Mouse (Mus musculus) lung, embryonic 15.5 days (tissue): ENCODE measurements around the gene Dmc1. TPM values are rescaled to one million over a fixed set of nuclear protein-coding genes. Genes with fewer than 3 reads are reported as not detected.

ENCODE experiments used
- ATAC-seq: fragments of 200-750 bp; cut with Nextera tagmentation; 2 replicates; pipeline ENCODE4 v1.8.0; 2017; ENCODE audit warnings: moderate number of reproducible peaks, borderline replicate concordance; ENCODE audit not compliant: low FRiP score, low TSS enrichment; ENCODE audit errors: extremely low read depth
- H3K27ac ChIP-seq: fragments of 300-500 bp; sonication (generic); 2 replicates; pipeline ENCODE4 v1.5.1; 2015; ENCODE audit warnings: moderate library complexity, mild to moderate bottlenecking, inconsistent platforms
- H3K27me3 ChIP-seq: fragments of 300-500 bp; sonication (generic); 2 replicates; pipeline ENCODE4 v1.6.1; 2015; ENCODE audit warnings: inconsistent platforms
- H3K36me3 ChIP-seq: fragments of 300-500 bp; sonication (generic); 2 replicates; pipeline ENCODE4 v1.6.1; 2015; ENCODE audit warnings: inconsistent platforms
- H3K4me1 ChIP-seq: fragments of 300-500 bp; sonication (generic); 2 replicates; pipeline ENCODE4 v1.6.1; 2015; ENCODE audit warnings: inconsistent platforms
- H3K4me2 ChIP-seq: fragments of 300-500 bp; sonication (generic); 2 replicates; pipeline ENCODE4 v1.6.1; 2015; ENCODE audit warnings: inconsistent platforms, mild to moderate bottlenecking, moderate library complexity
- H3K4me3 ChIP-seq: fragments of 300-500 bp; sonication (generic); 2 replicates; pipeline ENCODE4 v1.5.1; 2015; ENCODE audit warnings: mild to moderate bottlenecking, inconsistent platforms
- H3K9ac ChIP-seq: fragments of 300-500 bp; sonication (generic); 2 replicates; pipeline ENCODE4 v1.6.1; 2015; ENCODE audit warnings: inconsistent platforms
- H3K9me3 ChIP-seq: fragments of 300-500 bp; sonication (generic); 2 replicates; pipeline ENCODE4 v1.6.1; 2016; ENCODE audit warnings: inconsistent platforms
- WGBS: fragments of 180-500 bp; shearing (Covaris S2); methylation state at CpG from one replicate; pipeline ENCODE4 v1.1.7; 2015; 5-methylcytosine and 5-hydroxymethylcytosine counted together
- polyA plus RNA-seq: library from polyadenylated mRNA; unstranded; fragments of >200 nt; fragmentation: Nextera tagmentation; extraction: Ambion mirVana; gene quantifications from 2 replicates; pipeline ENCODE4 v1.2.1, GENCODE M21; 2015

Dmc1 gene
- polyA plus RNA-seq, 1 experiment from 2014 or later, result 3.3 TPM

DNA sequence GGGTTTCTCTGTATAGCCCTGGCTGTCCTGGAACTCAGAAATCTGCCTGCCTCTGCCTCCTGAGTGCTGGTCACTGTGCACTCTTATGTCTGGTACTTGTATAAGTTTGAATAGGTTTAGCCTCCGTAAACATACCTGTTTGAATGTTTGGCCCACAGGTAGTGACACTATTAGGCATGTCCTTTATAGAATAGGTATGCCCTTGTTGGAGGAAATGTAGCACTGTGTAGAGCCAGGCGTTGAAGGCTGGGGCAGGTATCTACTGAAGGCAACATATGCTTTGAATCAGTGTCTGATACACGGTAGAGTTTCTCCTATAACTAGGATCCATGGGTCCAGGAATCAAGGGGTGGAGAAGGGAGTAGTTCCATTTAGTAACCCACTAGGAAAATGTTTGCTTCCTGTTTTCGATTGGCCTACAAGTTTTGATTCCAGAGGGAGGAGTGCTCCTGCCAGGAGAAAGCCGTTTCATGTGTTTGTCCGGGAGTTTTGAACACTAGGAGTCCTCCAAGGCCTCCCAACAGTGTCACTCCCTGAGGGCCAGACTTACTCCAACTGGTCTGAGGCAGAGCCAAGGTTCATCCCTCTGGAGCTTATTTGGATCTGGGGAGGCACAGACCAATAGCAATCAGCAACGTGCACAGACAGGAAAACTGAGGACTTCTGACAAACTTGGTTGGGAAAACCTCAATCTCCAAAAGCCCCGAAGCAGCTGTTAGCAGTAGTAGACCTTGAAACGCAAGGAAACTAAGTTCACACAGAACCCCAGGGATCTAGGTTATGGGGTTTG is 78.7 kb downstream of the Dmc1 start:
- H3K27ac ChIP-seq, result no peak overlapping the region
- no peak overlapping the region for H3K4me2 ChIP-seq
- no peak for ATAC-seq
- no peaks in the 10 kb centered on the region for H3K27me3 ChIP-seq
- H3K9me3 ChIP-seq, result no peaks in the 10 kb centered on the region
- H3K9ac ChIP-seq, result no peak overlapping the region
- peaks cover 64% of the 10 kb centered on the region for H3K36me3 ChIP-seq
- no peak overlapping the region for H3K4me3 ChIP-seq
- 56% methylated on average over 9 of the region's 9 CpGs for WGBS
- H3K4me1 ChIP-seq, result no peaks in the 10 kb centered on the region

DNA sequence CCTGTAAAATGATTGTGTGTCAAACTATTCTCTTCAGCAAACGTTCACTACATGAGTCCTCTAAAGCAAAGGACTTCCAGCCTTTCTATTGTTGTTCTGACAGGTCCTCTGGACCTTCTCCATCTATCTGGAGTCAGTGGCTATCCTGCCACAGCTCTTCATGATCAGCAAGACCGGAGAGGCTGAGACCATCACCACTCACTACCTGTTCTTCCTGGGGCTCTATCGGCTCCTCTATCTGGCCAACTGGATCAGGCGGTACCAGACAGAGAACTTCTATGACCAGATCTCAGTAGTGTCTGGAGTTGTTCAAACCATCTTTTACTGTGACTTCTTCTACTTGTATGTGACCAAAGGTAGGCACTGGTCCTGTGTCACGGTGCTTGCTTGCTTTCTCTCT is 79.3 kb downstream of the Dmc1 start:
- no peak for ATAC-seq
- H3K4me3 ChIP-seq, result no peak overlapping the region
- H3K4me2 ChIP-seq, result no peak overlapping the region
- WGBS, result 76% methylated on average over 5 of the region's 5 CpGs
- no peak overlapping the region for H3K9ac ChIP-seq
- no peaks in the 10 kb centered on the region for H3K27me3 ChIP-seq
- H3K9me3 ChIP-seq, result no peaks in the 10 kb centered on the region
- no peaks in the 10 kb centered on the region for H3K4me1 ChIP-seq
- H3K27ac ChIP-seq, result no peak overlapping the region
- peaks cover 57% of the 10 kb centered on the region for H3K36me3 ChIP-seq

GRCm38 (mm10) chr15:79519400-79520220 is 85.3 kb downstream of the Dmc1 start:
- 56% methylated on average over 15 of the region's 16 CpGs for WGBS
- Histone ChIP-seq H3K9ac (no peak overlapping the region), H3K4me1 (peaks cover 34% of the 10 kb centered on the region), H3K4me3 (no peak overlapping the region), H3K27me3 (peaks cover 15% of the 10 kb centered on the region), H3K9me3 (no peaks in the 10 kb centered on the region), H3K36me3 (peaks cover 12% of the 10 kb centered on the region), H3K27ac (no peak overlapping the region), H3K4me2 (no peak overlapping the region)
- no peak for ATAC-seq

DNA sequence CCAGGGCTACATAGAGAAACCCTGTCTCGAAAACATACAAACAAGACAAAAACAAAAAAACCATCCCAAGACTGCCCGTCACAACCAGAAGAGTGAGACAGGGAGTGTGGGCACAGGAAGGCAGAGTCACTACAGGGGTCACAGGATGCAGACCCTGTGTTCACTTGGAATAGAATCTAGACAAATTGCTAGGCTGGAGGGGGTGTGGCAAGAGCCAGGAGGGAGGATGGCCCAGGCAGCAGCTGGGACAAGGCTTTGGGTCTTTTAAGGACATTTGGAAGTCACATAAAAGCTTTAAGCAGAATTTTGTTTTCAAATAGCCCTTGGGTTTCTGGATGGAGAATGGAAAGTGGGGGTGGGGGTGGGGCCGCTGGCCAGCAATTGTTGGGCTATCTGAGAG is 86.3 kb downstream of the Dmc1 start:
- Histone ChIP-seq H3K4me3 (no peak overlapping the region), H3K27ac (no peak overlapping the region), H3K9me3 (no peaks in the 10 kb centered on the region), H3K4me2 (0 out of 2 replicates have a peak overlapping the region, but pooled peaks have one; percentile 16), H3K36me3 (peaks cover 9% of the 10 kb centered on the region; the same call in 1 of the 2 replicates), H3K9ac (no peak overlapping the region), H3K27me3 (peaks cover 25% of the 10 kb centered on the region), H3K4me1 (peaks cover 34% of the 10 kb centered on the region)
- WGBS, result 77% methylated on average over 3 of the region's 3 CpGs
- ATAC-seq, result no peak

GRCm38 (mm10) chr15:79517710-79518109 is 87.2 kb downstream of the Dmc1 start:
- Histone ChIP-seq H3K9ac (no peak overlapping the region), H3K9me3 (no peaks in the 10 kb centered on the region), H3K27ac (no peak overlapping the region), H3K4me3 (peak overlapping the region; percentile 61), H3K4me2 (peak overlapping the region; percentile 87), H3K36me3 (peaks cover under 1% of the 10 kb centered on the region; the same call in 1 of the 2 replicates), H3K27me3 (peaks cover 33% of the 10 kb centered on the region), H3K4me1 (peaks cover 34% of the 10 kb centered on the region)
- WGBS, result 62% methylated on average over 4 of the region's 4 CpGs
- ATAC-seq, result no peak

DNA sequence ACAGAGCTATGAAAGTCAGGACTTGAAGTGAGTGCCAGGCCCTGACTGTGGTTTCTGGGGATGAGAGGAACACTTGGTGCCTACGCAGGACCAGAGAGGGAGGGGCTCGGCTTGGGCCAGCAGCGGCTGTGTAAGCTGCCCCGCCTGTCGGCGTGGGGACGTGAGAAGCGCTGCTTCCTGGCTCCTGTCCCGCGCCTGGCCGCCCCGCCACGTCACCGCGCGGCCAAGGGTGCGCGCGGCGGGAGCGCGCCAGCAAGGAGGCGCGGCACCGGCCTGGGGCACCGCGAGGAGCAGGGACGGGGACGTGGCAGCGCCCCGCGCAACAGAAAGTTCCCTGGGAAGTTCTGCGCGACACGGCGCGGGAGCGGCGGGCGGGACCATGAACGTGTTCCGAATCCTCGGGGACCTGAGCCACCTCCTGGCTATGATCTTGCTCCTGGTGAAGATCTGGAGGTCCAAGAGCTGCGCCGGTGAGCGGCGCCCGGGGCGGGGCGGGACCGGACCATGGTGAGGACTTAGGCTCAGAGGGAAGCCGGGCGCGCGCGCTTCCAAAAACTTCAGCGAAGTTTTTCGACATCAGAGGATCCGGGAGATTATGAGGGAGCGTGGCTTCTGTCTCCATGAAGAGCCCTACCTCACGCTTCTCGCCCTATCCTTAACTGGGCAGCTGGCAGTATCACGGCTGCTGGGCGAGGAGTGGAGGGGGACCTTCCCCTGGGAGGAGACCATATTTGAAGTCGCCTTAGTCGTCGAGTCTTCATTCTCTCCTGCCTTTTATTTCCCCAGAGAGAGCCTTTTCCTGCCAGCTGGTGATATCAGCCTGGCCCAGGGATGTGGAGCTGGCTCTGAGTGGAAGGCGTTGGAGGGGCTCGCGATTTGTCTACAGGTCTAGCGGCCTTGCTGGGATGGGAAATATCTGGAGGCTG is 88.5 kb downstream of the Dmc1 start, which contains the start of gene Kdelr3:
TSS of gene Kdelr3 (plus strand) at position 241 of the 926 bp plus-strand sequence.
- WGBS, result under 1% methylated on average over 71 of the region's 71 CpGs

DNA sequence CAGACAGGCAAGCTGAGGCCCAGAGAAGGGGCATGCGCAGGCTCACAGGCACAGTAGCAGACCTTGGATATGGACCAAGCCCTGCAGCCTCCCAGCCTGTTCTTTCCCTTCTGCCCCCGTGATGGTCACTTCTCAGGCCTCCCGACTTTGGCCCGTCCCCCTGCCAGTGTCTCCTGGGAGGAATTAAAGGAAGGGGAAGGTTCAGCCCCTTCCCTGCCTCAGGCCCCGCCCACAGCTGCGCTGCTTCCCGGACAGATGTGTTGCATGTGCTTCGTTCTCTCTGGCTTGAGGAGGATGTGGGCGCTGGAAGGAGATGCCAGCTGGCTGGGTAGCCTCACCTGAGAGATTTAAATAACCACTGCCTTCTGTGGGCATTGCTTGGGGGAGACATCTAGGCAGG is 91.0 kb downstream of the Dmc1 start:
- peaks cover 42% of the 10 kb centered on the region for H3K4me1 ChIP-seq
- no peak overlapping the region for H3K9ac ChIP-seq
- WGBS, result 12% methylated on average over 9 of the region's 9 CpGs
- no peaks in the 10 kb centered on the region for H3K36me3 ChIP-seq
- H3K27me3 ChIP-seq, result peaks cover 70% of the 10 kb centered on the region
- H3K9me3 ChIP-seq, result no peaks in the 10 kb centered on the region
- H3K27ac ChIP-seq, result no peak overlapping the region
- no peak overlapping the region for H3K4me3 ChIP-seq
- ATAC-seq, result no peak
- H3K4me2 ChIP-seq, result no peak overlapping the region

More for the DNA sequence above, 88.5 kb downstream of the Dmc1 start, which contains the start of gene Kdelr3:
- H3K9ac ChIP-seq, result peak within 1 kb of the TSS; percentile 54
- H3K36me3 ChIP-seq, result no peaks in the 10 kb centered on the region
- no peaks in the 10 kb centered on the region for H3K9me3 ChIP-seq
- H3K4me3 ChIP-seq, result peak within 1 kb of the TSS; percentile 61
- peak within 1 kb of the TSS; percentile 87 for H3K4me2 ChIP-seq
- H3K27me3 ChIP-seq, result peaks cover 46% of the 10 kb centered on the region
- peak; percentile 81 for ATAC-seq
- peaks cover 42% of the 10 kb centered on the region for H3K4me1 ChIP-seq
- peak within 1 kb of the TSS; percentile 48 for H3K27ac ChIP-seq

DNA sequence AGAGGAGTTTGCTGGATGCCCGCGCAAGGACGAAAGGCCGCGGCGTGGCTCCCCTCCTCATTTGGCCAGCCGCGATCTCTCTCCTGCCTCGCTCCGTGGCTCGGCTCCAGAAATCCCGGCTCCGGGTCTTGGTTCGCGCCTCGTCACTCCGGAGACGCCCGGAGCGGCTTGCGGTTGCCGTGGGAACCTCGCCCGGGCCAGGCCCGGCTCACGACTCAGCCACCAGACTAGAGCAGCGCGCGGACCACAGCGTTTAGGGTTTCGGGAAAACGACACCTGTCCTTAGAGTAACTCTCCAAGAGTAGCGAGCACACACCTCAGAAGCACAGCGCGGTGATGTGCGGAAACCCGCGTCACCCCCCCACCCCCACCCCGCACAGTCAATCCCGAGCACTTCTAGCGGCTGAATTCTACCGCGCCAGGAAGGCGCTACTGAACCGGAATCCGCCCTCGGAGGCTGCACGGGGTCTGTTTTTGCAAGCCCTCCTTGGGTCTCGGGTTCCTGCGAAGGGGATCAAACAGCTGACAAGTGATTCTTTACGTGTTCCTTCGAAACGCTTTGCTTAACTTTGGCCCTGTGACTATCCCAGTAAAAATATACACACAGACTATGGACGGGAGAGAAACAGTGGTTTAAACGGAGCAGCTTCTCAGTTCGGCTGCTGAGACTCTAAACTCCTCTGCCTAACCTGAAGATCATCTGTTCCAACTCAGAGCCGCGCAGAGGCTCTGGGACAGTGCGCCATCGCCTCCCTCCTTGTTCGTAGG is 93.2 kb downstream of the Dmc1 start:
- H3K9me3 ChIP-seq, result no peaks in the 10 kb centered on the region
- peaks cover 92% of the 10 kb centered on the region for H3K27me3 ChIP-seq
- H3K4me1 ChIP-seq, result peaks cover 20% of the 10 kb centered on the region
- H3K4me3 ChIP-seq, result peak overlapping the region; percentile 40
- no peaks in the 10 kb centered on the region for H3K36me3 ChIP-seq
- H3K9ac ChIP-seq, result no peak overlapping the region; the same call in 1 of the 2 replicates
- 2% methylated on average over 61 of the region's 61 CpGs for WGBS
- ATAC-seq, result peak; percentile 65; the same call in 1 of the 2 replicates
- H3K4me2 ChIP-seq, result peak overlapping the region; percentile 83
- H3K27ac ChIP-seq, result no peak overlapping the region
